Mouse (Mus musculus) heart, postnatal 4 days (tissue): ENCODE measurements around the gene Foxb1. TPM values are rescaled to one million over a fixed set of nuclear protein-coding genes. Genes with fewer than 3 reads are reported as not detected.

Experiments
- DNase-seq: peaks from one replicate; pipeline ENCODE4 v3.0.0; 2021
- total RNA-seq, 2 experiments: library from RNA; stranded (reverse); gene quantifications; 2 replicates each; pipeline ENCODE4 v1.2.3; 2021

The Foxb1 gene
- total RNA-seq, result not detected

DNA sequence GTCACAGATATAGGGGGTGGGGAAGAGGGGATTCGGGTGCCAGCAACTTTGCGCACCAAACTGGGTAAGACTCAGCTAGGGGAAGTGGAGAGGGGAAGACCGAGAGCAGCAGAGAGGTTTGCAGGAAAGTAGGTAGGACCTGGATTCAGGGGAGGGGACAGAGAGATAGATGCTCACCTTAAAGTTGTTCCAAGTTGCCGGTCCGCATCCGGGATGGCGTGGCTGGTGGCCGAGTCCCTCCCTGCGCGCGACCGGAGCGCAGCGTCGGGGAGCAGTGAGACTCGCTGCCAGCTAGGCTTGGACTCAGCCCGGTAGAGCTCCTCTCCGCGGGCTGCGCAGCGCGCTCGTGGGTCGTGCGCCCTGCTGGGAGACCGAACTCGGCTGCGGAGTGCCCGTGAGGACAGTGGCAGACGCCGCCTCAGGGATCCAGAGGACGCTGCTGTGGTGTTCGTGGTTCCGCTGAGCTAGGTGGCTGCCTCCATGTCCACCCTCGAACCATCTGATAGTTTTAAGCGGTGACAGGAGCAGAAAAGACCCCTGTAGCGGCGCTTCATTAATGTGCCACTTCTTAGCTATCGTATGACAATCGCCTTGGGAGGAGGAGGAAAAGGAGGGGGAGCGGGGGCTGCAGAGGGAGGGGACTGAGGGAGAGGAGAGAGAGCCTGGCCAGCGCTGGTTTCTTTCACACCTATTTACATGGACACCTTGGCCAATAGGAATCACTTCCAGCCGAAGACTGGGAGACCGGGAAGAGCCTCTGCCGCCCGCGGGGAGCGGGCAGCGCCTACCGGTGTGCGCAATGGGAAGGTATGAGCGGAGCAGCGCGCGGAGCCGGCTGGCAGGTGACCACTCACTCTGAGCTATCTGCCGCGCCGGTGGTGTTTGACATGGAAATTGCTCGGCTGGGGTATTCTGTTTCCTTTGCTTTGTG, at the start of gene Foxb1:
Gene Foxb1 (minus strand): TSS at position 570 of the 931 bp plus-strand sequence.
- no peak for DNase-seq

DNA sequence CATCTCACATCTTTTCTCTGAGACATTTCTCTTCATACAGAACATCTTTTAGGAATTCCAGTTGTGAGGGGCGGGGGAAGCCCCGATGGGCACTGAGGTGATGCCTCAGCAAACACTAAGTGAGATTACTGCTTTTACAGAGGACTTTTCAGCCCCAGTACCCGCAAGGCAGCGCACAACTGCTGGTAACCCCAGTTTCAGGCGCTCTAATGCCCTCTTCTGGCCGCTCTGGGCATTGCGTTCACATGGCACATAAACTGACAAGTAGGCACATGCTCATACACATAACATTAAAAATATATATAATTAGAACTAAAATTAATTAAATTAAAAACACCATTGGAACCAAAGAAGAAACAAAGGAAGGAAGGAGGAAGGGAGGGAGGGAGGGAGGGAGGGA, 29.8 kb upstream of the Foxb1 start:
- DNase-seq, result peak; percentile 20

DNA sequence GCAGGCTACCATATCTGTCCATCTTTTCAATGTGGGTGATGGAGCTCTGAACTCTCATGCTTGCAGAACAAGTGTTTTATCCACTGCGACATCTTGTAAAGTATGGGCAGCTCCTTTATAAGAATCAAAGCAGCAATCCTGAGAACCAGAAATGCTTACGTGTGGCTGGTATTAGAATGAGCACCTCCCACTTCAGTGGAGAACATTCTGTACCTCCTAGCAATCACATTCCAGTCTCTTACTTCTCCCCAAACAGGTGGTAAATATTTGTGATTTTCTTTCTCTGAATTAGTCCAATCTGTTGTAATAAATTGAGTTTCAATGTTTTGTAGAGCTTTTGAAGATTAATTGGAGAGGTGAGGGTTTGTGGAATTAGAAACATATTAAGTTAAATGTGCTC, 19.3 kb upstream of the Foxb1 start:
- DNase-seq, result no peak

DNA sequence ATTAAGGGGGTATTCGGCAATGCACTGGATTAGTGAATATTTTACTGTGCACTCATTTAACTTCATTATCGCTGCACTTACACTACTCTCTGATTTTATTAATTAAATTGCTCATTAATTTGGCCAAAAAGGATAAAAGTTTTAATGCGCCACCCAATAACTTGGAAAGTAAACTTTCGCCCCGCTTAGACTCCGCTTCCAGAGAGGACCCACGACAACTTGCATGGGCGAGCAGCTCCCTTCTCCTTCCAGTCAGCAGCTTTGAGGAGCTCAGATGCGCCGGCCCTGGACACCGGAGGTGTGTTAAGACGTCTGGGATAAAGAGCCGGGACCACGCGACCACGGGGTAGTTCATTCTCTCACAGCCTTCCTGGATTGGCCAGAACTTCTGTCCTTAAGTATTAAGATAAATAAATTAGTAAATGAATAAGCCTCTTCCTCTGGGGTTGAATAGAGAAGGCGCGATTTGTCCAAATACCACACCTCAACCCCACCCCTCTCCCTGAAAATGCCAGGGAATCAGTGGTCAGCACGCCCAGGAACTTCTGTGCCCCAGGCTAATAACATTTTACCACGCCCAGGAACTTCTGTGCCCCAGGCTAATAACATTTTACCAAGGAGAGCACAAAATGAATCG, 9.3 kb upstream of the Foxb1 start:
- no peak for DNase-seq

DNA sequence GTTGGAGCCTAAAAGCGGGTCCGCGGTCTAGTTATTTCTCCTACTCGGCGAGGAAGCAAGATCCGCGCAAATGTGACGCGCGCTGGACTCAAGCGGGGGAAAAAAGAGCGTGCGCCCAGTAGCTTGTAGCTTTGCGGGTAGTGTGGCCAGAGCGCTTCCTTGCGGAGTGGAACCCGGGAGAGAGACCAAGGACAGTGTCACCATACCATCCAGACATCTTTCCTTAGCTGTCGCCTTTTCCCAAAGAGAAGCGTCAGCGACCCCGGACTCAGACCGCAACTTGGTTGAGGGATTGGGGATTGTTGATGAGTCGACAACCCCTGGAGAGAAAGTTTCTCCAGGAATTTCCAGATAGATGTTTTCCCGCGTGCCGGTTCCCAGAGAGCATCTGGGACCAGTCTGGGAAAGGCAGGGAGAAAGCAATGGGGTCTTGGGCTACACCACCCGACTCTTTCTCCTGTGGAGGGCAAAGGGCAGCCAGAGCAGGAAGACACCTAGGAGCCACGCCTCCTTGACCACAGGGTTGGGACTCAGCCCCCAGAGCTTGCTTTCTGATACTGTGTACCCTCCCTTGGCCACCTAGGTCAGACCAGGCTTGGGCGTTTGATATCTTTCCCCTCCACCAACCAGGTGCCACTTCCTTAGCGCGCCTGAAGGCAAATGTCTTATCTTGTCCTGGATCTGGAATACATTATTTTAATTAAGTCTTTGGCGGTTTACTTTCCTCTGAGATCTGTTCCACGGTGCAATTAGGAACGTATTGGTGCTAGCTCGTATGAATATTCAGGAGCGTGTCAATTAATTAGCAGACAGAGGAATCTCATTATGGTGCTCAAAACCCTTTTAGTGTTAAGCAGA, 8.6 kb upstream of the Foxb1 start:
- DNase-seq, result no peak

DNA sequence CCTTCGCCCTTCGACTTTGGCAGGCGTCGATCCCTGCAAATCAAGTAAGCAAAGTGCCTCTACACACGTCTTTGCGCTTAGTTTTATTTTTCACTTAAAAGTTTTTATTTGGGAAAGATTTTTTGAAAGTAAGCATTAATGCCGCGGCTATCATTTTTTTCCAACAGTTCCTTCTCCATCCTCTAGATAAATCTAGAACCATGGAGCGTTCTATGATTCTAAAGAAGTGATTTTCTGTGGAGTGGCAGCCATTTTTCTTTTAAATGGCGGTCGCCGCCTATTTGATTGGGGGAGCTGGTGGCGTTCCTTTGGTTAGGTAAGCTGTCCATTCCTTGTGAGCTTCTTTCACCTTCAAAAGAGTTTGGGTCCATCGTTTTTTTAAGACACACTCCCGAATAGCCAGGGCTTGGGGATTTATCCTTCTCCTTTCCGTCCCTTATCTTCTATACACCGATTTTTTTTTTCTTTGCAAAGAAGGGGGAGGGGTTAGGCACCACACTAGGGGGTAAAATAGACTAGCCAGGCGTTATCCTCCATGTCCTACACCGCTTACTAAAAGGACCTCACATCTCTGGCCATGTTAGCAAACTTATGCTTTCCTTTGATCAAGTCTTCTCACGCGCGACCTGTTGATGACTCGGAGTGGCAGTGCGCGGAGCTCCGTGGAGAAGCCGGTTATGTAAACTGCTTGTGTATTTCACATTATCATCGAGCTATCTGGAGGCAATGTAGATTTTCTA, 7.6 kb upstream of the Foxb1 start:
- DNase-seq, result no peak

DNA sequence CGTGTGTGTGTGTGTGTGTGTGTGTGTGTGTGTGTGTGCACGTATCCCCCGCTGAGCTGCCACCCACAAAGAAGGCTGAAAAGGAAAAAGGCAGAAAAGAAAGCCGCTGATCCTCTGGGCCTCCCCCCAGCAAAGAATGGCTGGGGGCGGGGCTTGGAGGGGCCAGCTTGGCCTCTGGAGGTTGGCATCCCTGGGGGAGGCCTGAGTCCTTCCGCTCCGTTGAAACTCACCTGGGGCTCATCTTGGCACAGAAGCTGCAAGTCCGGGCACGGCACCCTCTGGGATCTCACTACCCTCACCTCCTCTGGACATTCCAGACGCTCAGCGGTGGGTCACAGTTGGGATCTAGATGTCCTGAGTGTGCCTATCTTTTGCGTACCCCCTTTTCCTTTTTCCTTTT, 6.7 kb upstream of the Foxb1 start:
- DNase-seq, result no peak

DNA sequence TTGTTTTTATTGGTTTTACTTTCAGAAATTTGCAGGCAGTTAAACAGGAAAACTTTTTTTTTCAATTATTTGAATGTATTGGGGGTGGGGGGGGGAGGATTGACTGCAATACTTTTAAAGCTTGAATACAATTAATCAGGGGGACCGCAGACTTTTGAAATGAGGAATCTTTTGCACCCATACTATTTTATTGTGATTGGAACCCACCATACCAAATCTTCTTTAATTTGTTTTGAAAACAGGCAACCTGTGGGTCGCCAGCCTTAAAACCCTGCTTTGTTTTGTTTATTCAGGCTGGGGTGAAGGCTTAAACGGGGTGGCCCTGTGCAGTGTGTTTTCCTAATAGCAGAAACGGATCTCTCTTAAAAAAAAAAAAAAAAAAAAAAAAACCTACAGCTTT, 6.2 kb upstream of the Foxb1 start:
- DNase-seq, result no peak

DNA sequence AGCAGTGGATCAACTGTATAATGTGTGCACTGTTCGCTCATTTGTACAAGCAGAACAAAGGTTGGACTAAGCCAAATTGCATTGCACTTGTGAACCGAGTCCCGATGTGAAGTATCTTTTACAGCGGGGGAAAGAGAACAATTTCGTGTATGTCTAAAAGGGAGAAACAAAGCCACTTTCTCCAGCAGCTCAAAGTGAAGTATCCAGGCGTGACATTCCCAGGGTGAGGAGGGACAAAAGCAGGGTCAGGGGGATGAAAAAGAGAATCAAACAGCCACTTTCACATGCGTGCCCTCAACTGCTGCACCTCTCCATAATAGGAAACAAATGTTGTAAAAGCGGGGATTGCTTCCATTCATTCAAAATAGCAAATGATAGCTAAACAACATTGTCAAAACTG, 5.6 kb upstream of the Foxb1 start:
- DNase-seq, result no peak

DNA sequence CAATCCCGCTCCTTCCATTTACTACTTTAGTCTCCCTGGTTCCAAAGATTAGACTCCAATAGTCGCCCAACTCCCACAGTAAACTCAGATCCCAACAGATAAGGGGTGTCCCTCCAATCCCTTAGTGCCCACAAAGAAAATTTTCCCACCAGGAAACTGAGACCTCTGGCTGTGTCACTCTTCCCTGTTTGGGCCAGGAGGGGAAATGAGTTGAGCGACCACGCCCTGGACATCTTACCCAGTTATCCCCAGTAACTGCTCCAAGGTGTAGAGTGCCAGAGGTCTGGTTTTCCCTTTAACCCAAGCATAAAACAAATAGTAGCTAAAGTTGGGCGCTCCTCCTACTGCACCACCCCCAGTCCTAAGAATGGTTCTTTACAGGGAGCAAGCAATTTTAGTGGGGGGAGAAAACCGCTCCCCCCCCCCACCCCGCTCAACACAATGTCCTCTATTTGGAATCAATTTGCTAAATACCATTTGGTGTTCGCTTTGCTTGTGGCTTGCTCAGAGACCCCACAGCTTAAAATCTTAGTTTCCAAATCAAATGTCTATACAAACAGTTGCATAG, 4.8 kb upstream of the Foxb1 start:
- DNase-seq, result no peak

DNA sequence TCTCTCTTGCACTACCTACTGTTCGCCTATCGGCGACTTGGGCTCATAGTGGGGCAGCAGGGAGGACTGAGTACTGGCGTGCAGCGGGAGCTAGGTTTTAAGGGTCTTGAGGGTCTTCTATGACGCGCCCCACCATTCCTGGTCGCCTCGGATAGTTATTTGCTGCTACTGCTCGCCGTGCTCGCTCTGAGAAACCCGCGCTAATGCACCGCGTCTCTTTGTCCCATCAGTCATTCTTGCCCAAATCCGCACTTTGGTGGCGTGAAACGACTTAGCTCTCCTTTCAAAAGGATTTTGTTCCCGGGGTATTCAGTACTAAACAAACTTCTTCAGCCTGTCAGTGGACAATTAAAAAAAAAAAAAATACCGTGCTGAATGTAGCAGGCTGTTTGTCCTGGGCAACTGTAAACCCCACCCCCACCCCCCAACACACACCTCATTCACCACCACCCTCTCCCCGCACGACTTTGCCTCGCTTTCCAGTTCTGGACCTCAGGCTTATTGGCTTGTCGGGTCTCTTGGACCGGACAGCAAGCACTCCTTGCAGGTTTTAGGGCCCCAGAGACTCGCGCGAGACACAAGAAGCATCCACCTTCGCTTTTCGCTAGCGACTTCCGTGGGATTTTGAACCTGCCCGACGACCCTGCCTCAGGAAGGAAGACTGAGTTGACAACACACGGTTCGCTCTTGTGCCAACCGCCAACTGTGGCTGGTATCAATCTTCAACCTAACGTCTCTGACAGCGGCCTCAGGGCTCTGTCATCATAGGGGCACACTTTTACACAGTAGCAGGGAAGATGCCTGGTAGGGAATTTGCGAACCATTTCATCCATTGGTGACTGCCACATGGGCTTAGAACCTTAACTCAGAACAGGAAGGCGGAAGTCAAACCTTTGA, 4.1 kb upstream of the Foxb1 start:
- DNase-seq, result no peak

DNA sequence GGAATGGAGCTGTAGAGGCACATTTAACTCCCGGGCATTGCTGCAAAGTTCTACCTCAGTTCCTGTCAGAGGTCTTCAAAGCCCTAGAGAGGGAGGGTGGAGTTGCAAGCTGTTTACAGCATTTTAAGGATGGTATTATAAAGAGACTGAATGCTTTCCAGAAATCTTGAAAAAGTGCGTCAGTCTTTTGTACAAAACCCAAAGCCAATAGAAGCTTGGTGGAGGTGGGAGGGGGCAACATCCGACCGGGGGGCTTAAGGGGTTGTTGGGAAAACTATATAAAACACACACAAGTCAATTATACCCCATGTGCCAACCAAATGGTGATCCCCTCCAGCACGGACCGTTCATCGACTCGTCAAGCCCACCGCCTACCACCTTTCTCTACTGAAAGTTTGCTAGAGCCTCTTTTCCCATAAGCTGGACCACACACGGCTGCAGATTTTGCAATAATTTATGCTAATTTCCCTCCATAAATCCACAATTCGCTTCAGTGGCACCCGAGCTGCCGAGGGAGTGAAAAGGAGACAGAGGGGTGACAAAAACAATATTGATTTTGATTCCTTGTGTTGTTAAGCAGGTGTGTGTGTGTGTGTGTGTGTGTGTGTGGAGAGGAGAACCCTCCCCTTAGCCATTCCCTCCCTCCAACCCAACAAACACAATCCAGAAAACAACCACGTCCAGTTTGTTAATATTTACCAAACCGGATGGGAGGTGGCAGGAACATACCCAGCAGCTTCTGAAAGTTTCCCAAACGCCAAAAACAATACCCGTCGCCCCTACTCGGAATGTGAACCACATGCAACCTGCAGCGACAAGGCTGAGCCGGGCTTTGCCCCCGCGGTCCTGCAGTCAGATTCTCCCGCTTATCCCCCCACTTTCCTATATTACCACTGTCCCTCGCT, 3.2 kb upstream of the Foxb1 start:
- no peak for DNase-seq

DNA sequence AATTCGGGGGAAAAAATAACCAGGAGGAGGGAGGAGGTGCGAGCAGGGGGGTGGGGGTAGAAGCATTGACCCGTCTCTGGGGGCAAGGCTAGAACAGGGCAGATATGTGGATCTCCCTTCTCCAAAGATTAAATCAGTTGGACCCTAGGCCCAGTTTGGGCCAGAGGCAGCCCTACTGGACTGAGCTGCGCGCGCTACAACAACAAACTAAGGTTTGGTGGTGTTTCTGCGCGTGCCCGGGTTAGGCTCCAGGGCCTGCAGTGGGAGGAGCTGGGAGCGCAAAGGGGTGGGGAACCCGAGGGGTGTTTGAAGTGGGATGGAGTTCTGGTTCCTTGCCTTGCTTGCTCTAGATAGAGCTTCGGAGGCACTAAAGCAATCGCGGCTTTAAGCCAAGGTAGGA, 2.0 kb upstream of the Foxb1 start:
- no peak for DNase-seq

DNA sequence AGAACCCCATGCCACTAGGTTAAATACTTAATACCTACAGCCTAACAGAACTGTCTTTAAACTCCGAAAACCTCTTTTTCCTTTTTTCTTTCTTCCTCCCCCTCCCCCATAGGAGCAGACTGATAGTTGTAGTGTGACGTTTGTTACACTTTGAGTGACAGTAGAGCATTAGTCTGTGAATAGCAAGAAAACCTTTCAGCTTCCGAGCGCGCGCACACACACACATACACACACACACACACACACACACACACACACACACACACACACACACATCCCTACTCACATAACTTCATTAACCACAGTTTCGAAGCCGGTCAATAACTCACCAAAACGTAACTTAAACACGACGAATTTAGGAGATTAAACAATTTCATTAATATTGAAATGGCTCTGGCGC, 1.5 kb upstream of the Foxb1 start:
- no peak for DNase-seq

DNA sequence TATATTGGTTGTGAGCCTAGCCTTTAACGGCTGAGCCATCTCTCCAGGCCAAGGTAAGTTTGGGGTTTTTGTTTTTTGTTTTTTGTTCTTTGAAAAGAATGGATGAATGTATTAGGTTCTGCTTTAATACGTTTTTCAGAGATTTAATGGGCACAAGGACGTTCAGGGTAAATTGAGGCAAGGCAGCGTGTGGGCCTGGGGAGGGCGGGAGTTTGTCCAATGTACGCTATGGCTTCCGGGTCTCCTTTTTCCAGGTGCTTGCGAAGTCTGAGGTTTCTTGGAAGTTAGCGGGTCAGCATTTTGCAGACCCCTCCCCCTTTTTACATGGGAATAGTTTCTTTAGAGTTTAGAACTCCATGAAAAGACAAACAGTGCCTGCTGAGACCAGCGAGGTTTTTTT, 829 bp upstream of the Foxb1 start:
- no peak for DNase-seq

DNA sequence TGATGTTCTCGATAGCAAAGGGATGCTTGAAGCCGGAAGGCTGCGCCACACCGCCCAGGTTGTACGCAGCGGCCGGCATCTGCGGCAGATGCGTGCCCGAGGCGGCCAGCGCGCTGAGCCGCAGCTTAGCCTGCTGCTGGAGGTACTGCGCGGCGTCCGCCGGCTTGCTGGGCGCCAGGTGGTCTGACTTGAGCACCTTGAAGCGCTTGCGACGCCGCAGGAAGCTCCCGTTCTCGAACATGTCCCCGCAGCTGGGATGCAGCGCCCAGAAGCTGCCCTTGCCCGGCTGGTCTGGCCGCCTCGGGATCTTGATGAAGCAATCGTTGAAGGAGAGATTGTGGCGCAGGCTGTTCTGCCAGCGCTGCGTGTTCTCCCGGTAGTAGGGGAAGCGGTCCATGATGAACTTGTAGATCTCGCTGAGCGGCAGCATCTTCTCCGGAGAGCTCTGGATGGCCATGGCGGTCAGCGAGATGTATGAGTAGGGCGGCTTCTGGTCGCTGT, 969 bp downstream of the Foxb1 start:
- DNase-seq, result no peak

DNA sequence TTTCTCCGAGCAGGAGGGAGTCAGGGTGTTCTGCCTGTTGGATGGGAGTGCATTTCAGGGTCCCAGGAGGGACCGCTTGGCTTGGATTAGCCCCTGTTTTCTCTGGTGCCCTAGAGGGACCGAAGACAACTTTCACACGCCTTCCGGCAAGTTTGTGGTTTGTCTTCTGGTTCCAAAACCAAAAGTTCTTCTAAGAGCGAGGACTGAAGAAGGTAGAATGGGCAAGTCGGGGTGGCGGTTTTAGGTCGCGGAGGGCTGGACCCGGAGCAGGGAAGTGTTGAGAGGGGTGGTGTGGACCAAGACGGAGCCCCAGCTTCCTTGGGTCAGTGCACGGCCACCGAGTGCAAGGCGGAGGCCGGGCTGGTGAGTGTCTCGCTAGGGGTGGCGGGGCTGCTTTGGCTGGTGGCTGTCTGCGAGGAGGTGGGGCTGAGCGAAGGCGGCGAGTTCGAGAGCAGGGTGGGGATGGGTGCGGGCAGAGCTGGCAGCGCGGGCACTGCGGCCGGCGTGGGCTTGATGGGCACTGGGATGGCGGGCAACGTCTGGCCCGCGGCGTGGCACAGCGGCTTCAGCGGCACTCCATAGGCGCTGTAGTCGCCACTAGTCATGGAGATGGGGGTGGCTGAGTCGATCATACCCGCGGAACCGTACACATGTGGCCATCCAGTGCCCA, 1.7 kb downstream of the Foxb1 start:
- no peak for DNase-seq

DNA sequence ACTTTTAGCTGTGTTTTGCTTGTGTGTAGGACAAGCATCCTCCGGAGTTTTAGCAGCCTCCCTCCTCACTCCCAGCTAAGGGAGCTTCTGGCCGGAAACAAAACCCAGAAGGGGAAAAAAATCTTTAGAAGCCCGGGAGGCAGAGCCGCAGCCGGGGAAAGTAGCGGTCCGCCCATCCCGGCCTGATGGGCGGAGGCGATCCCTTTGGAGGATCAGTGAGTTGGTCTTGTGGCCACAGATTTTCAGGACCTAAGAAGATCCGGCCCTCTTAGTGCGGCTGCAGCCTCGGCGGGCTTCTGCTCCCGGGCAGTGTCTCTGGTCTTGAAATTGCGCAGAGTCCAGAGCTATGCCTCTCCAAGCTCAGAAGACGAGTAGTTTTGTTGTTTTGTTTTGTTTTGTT, 2.2 kb downstream of the Foxb1 start:
- DNase-seq, result no peak

DNA sequence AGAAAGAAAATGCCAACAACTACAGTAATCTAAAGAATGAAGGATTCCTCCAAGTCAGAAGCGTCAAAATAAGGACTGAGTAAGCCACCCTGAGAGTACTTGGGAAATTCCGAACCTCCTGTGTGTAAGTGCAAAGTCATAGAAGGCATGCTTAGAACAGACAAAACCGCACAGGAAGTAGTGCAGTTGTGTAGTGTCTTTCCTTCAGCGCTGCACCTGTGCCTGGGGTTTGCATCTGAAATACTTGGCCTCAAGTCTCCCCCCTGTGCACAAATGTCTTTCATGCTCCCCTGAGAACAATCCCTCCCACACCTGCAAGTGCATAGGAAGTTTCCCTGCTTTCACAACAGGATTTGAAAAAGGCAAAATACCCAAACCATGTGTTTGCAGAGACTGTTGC, 3.5 kb downstream of the Foxb1 start:
- DNase-seq, result no peak
